Mouse (Mus musculus): ENCODE results near the gene Mrpl20.
"Not testable (repeated sequence)": the region's sequence is repeated elsewhere in the genome, so short reads cannot be mapped to it uniquely, and the experiment has no call there.

Gene Mrpl20

GRCm38 (mm10) chr4:155783486-155784080 is 19.1 kb upstream of the Mrpl20 start:
- DNase-seq (ENCODE audit: low spot score) = no peak

GRCm38 (mm10) chr4:155784081-155784701 is 18.5 kb upstream of the Mrpl20 start:
- DNase-seq (ENCODE audit: low spot score) = peak; percentile 83

- no peak for DNase-seq (ENCODE audit: low spot score)
Measured at GRCm38 (mm10) chr4:155785246-155785645, 17.4 kb upstream of the Mrpl20 start.

- no peak for DNase-seq (ENCODE audit: low spot score)
Measured at GRCm38 (mm10) chr4:155785819-155786218, 16.9 kb upstream of the Mrpl20 start, which contains the start of gene Tmem88b. Gene Tmem88b, minus strand, starts transcription at chr4:155785874.

GRCm38 (mm10) chr4:155788300-155788699 is 14.4 kb upstream of the Mrpl20 start:
- no peak for DNase-seq (ENCODE audit: low spot score)

- DNase-seq (ENCODE audit: low spot score) = not testable (repeated sequence)
Measured at GRCm38 (mm10) chr4:155788833-155789232, 13.8 kb upstream of the Mrpl20 start.

- no peak for DNase-seq (ENCODE audit: low spot score)
Measured at GRCm38 (mm10) chr4:155790021-155790489, 12.6 kb upstream of the Mrpl20 start, which contains the start of gene Ankrd65. Gene Ankrd65, plus strand, starts transcription at chr4:155790439.

- DNase-seq (ENCODE audit: low spot score) = no peak
Measured at GRCm38 (mm10) chr4:155790650-155791161, 12.0 kb upstream of the Mrpl20 start.

GRCm38 (mm10) chr4:155791240-155791933 is 11.3 kb upstream of the Mrpl20 start:
- no peak for DNase-seq (ENCODE audit: low spot score)

- no peak for DNase-seq (ENCODE audit: low spot score)
Measured at GRCm38 (mm10) chr4:155793730-155794129, 8.9 kb upstream of the Mrpl20 start.

GRCm38 (mm10) chr4:155802075-155802474 is 603 bp upstream of the Mrpl20 start:
- no peak for DNase-seq (ENCODE audit: low spot score)

- peak; percentile 92 for DNase-seq (ENCODE audit: low spot score)
Measured at GRCm38 (mm10) chr4:155803340-155804041, 813 bp downstream of the Mrpl20 start.

- DNase-seq (ENCODE audit: low spot score) = no peak
Measured at GRCm38 (mm10) chr4:155807841-155808240, 5.2 kb downstream of the Mrpl20 start.

GRCm38 (mm10) chr4:155811929-155812664 is 9.4 kb downstream of the Mrpl20 start, which contains the start of gene Ccnl2:
Gene Ccnl2, plus strand, starts transcription at chr4:155812489.
- peak; percentile 96 for DNase-seq (ENCODE audit: low spot score)

GRCm38 (mm10) chr4:155812665-155813181 is 10.0 kb downstream of the Mrpl20 start:
- peak; percentile 34 for DNase-seq (ENCODE audit: low spot score)

- DNase-seq (ENCODE audit: low spot score) = no peak
Measured at GRCm38 (mm10) chr4:155817533-155817932, 14.9 kb downstream of the Mrpl20 start.

- DNase-seq (ENCODE audit: low spot score) = no peak
Measured at GRCm38 (mm10) chr4:155821025-155821424, 18.3 kb downstream of the Mrpl20 start.

- DNase-seq (ENCODE audit: low spot score) = no peak
Measured at GRCm38 (mm10) chr4:155823443-155823842, 20.8 kb downstream of the Mrpl20 start.

- no peak for DNase-seq (ENCODE audit: low spot score)
Measured at GRCm38 (mm10) chr4:155829866-155830265, 27.2 kb downstream of the Mrpl20 start.

GRCm38 (mm10) chr4:155830596-155830995 is 27.9 kb downstream of the Mrpl20 start:
- DNase-seq (ENCODE audit: low spot score) = no peak

- peak; percentile 96 for DNase-seq (ENCODE audit: low spot score)
Measured at GRCm38 (mm10) chr4:155831205-155831766, 28.6 kb downstream of the Mrpl20 start, which contains the start of gene Aurkaip1. Gene Aurkaip1, plus strand, starts transcription at chr4:155831272.

All from yolk sac, embryonic 10.5 days (tissue).